Mouse (Mus musculus) kidney, adult 9 months (tissue): ENCODE results near the gene Aqp12.
A peak's percentile ranks its signal among the peaks of the same experiment; 100 is the strongest.
"Not testable (repeated sequence)": the region's sequence is repeated elsewhere in the genome, so short reads cannot be mapped to it uniquely, and the experiment has no call there.

Source experiments
- DNase-seq: peaks from one replicate; pipeline ENCODE4 v3.0.0; 2022

Aqp12 gene

DNA sequence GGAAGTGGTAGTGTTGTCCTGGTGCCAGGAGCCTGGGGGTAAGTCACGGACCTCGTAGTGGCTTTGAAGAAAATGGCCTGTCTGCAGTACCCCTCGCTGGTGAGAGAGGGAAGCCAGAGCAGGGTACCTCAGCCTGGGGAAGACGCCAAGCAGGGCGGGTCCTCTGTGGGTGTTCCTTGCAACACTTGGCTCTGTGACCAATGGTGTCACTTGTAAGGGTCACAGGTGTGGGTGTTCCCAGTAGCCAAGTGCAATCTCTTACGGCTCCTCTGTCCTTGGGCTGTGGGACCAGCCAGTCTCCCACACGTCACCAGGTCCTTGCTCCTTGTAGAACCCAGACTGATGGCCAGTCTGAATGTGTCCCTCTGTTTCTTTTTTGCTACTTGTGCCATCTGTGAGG lies at the start of gene Aqp12:
Aqp12 (plus strand) TSS at position 274 of the 400 bp plus-strand sequence.
- DNase-seq = no peak

GRCm38 (mm10) chr1:92956571-92957335 lies 49.4 kb upstream of the Aqp12 start:
- DNase-seq = peak; percentile 80

DNA sequence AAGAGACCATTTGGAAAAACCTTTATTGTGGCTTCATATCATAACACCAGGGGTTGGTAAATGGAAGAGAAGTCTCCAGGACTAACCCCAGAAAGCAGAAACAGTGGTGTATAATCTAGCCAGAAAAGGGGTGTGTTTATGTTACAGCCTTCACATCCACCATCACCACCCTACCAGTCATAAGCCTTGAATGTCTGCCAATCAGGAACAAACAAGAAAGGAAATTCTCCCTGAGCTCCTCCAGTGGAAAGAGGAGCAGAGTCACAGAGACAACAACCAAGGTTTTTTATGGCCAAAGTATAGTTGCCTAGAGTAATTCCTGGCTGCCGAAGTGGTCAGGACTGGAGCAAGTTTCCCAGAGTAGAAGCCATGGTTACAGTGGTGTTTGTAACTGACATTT lies 47.1 kb upstream of the Aqp12 start:
- no peak for DNase-seq

GRCm38 (mm10) chr1:92970791-92971190 lies 35.3 kb upstream of the Aqp12 start:
- not testable (repeated sequence) for DNase-seq

DNA sequence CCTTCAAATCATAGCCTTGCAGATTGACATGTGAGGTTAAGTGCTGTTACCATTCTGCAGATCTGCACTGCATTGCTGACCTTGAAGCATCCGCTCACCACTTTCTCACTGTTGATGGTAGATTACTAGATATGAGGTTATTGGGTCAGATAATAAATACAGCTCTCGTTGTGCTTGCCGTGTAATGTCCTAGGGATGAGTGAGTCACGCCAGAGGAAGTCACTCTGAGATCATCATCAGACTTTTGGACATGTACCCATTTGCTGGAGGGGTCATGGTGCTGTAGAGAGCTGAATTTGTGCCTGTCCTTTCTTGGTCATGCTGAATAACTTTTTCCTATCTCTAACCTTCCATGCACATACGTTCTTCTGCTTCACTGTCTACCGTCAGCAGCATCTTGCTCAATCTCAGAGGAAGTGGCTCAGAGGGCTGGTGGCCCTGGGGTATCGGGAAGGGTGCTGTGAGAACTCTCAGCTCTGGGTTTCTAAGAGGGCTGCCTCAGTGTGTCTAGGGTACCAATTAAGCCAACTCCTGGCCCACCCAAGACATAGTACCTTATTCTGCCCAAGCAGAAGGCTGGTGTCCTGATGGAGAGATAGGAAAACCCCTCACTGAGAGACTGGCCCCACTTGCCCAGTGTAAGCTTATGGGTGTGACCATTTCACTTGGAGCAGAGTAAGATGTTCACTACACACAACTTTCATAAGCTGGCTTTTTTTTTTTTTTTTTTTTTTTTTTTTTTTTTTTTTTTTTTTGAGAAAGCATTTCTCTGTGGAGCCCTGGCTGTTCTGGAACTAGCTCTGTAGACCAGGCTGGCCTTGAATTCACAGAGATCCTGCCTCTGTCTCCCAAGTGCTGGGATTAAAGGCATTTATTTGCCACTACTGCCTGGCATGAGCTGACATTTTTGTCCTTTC lies 34.0 kb upstream of the Aqp12 start:
- no peak for DNase-seq

DNA sequence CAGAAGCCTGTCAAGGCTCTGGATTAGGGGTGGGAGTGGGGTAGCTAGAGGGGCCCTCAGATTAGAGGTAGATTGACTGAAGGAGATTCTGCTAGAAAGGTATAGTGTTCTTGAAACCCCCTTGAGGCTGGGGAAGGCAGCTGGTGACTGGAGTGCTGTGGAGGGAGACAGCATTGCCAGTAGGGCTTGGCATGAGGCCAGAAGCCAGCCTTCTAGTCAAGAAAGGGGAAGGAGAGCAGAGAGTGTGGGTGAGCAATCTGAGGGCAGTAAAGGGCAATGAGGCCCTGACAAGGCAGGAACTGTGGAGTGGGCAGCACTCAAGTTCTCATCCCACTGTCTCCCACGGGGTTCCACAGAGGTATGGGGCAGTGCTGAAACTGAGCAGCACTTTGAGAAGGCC lies 33.3 kb upstream of the Aqp12 start:
- peak; percentile 26 for DNase-seq

- DNase-seq = peak; percentile 22
These were observed 30.0 kb upstream of the Aqp12 start for GRCm38 (mm10) chr1:92976141-92976566.

DNA sequence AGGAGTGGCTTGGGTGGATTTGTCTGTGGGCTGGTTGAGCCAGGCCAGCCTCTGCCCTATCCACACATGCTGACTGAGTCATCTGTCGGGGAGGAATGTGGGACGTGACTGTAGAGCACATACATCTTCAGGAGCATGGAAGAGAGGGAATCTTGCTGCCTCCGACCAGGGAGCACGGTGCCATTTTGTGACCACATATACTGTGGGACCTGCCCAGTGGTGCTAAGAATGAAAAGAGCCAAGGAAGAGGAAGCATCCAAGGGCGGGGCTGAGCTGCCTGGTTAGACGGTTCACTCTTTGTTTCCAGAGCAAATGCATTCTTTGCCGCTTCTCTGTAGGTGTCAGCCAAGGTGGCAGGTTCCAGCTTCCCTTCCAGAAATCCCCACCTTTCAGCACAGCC lies 27.5 kb upstream of the Aqp12 start:
- no peak for DNase-seq

GRCm38 (mm10) chr1:92979073-92979602 lies 27.0 kb upstream of the Aqp12 start:
- no peak for DNase-seq

DNA sequence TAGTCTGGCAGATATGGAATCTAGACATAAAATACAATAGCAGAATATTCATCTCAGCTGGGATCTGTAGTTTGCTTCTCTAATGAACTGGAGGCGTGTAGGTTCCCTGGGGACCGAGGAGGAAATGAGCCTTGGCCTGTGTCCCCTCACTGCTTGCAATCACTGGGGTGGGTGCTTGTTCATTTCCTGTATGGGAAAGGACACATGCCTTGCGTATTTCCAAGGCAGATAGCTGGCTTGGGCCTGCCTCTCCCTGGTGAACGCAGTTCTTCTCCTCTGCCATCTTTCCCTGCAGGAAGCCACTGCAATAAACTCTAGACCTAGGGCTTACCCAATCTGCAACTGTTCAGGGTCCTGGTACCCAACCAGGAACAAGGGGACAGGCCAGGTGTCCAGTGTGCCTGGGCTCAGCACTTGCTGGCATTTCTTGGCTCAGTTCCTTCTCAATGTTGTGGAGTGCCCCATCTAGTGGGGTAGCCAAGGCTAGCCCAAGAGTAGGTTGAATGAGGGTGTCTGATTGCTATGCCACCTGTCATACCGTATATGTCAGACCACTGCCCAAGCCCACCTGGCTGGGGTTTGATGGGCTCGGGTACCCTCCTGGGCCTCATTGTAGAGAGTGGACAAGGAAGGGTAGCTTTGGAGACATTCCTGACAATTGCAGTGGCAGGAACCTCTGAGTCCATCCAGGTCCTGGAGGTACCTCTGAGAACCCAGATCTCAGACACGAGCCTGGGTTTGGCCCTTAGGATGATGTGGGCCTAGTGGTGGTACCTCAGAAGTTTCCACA lies 24.9 kb upstream of the Aqp12 start:
- DNase-seq = peak; percentile 67

- no peak for DNase-seq
These were observed 23.1 kb upstream of the Aqp12 start for GRCm38 (mm10) chr1:92982931-92983605.

DNA sequence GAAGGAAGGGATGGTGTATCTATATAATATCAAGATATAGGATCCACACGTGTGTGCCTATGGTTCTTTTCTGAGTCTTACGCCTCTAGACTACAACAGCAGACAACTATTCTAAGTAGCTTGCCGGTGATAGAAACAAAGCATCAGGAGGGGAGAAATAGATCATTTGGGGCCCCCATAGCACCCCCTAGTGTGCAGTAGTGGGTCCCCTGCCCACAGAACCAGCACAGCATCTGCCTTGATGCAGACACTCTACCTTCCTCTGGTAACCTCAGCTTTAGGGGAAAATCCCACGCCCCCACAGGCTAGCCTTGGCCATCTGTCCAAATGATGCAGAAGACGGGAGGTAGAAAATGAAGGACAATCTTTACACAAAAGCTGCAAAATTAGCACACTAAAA lies 21.1 kb upstream of the Aqp12 start:
- DNase-seq = no peak

GRCm38 (mm10) chr1:92988894-92989293 lies 17.2 kb upstream of the Aqp12 start:
- no peak for DNase-seq

- no peak for DNase-seq
These were observed 16.2 kb upstream of the Aqp12 start for GRCm38 (mm10) chr1:92989891-92990290.

- DNase-seq = no peak
These were observed 13.8 kb upstream of the Aqp12 start for GRCm38 (mm10) chr1:92992214-92992855.

- DNase-seq = no peak
These were observed 13.3 kb upstream of the Aqp12 start for GRCm38 (mm10) chr1:92992880-92993279.

GRCm38 (mm10) chr1:93009196-93009595 lies 3.1 kb downstream of the Aqp12 start:
- DNase-seq = peak; percentile 32

DNA sequence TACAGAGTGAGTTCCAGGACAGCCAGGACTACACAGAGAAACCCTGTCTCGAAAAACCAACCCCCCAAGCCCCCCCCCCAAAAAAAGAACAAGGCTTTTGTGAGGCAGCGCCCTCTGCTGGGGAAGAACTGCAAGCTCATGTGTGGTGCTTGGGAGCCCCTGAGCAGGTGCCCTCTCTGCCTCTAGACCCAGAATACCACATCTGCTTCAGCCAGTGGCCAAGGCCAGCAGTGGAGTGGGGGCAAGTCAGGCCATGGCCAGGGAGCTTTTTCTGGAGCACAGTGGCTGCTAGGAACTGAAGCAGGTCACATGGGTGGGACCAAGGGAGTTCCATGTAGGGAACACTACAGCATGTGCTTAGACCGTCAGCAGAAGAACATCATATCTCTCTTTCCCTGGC lies 4.6 kb downstream of the Aqp12 start:
- DNase-seq = peak; percentile 19

DNA sequence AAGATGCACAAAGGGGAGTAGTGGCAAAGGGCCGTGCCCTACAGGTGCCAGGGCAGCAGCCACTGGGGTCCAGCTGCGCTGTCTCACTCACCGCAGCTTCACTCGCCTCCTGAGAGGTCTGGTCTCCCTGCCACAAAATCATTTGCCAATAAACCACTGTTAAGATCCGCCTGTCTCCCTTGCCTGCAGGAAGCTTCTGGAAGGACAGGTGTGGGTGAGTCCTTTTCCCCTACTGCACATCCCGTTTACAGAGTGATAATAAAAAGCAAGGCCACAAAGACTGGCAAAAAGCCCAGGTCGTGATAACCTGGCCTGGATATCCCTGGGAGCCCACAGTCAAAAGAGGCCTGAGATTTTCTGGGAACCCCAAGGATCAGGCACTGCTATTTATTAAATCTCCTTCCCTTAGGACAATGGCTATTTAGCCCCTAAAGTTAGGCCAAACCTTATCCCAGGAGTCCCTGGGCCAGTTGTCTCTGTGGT lies 6.0 kb downstream of the Aqp12 start:
- DNase-seq = no peak

GRCm38 (mm10) chr1:93013367-93013766 lies 7.2 kb downstream of the Aqp12 start:
- DNase-seq = no peak

DNA sequence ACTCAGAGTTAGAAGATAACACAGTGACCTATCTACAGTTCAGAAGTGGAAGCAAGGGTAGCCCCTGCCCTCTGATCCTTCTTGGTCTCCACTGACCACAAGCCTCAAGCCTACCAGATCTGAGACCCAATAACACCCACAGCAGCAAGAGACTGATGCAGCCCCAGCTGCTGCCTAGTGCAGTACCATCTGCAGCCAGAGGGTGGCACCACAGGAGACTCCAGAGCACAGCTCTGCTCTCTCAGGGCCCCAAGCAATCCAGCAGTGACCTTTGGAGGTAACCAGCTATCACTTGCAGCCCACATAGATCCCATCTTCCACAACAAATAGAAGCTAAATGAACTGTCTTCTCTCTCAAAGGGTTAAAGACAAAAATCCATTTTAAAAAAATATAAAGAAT lies 8.3 kb downstream of the Aqp12 start:
- peak; percentile 65 for DNase-seq

- DNase-seq = no peak
These were observed 9.0 kb downstream of the Aqp12 start for GRCm38 (mm10) chr1:93015136-93015535.
